Mouse (Mus musculus) kidney, adult 2 months (tissue): Measurements from ENCODE around the gene Psmd11. TPM values are rescaled to one million over a fixed set of nuclear protein-coding genes. Genes with fewer than 3 reads are reported as not detected.

Experiments used
- DNase-seq: peaks from one replicate; pipeline ENCODE4 v3.0.0; 2021
- H3K27ac ChIP-seq: fragments of 200-500 bp; 2 replicates; pipeline ENCODE4 v1.5.1; 2012; ENCODE audit warnings: low read depth, low read length, control low read depth, inconsistent platforms; ENCODE audit not compliant: insufficient read depth
- H3K27me3 ChIP-seq: fragments of 200-500 bp; replicated peaks from 2 replicates; pipeline ENCODE4 v1.6.1; 2012; ENCODE audit warnings: mild to moderate bottlenecking, moderate library complexity, low read length, inconsistent platforms; ENCODE audit not compliant: control insufficient read depth, insufficient read depth
- H3K36me3 ChIP-seq: fragments of 200-500 bp; 2 replicates; pipeline ENCODE4 v1.6.1; 2012; ENCODE audit warnings: mild to moderate bottlenecking, moderate library complexity, low read length, inconsistent platforms; ENCODE audit not compliant: control insufficient read depth, insufficient read depth
- H3K4me1 ChIP-seq: fragments of 200-500 bp; 2 replicates; pipeline ENCODE4 v1.6.1; 2011; ENCODE audit warnings: low read length; ENCODE audit not compliant: control insufficient read depth, insufficient read depth
- H3K4me3 ChIP-seq: fragments of 200-500 bp; 2 replicates; pipeline ENCODE4 v1.5.1; 2011; ENCODE audit warnings: mild to moderate bottlenecking, low read depth, low read length, control low read depth; ENCODE audit not compliant: insufficient read depth
- CTCF ChIP-seq: fragments of 200-500 bp; conservative IDR thresholded peaks from 2 replicates; pipeline ENCODE4 v1.5.1; 2011; ENCODE audit warnings: low read depth, mild to moderate bottlenecking, control low read depth, low read length, moderate library complexity, mixed read lengths; ENCODE audit not compliant: insufficient read depth, insufficient read length
- POLR2A ChIP-seq: fragments of 200-500 bp; IDR thresholded peaks from one replicate; pipeline ENCODE4 v1.6.1; 2011; ENCODE audit warnings: low read depth, low read length, control low read depth
- WGBS: fragments of 180-500 bp; shearing (Covaris S2); methylation state at CpG from one replicate; pipeline ENCODE4 v1.1.7; 2018; 5-methylcytosine and 5-hydroxymethylcytosine counted together
- polyA plus RNA-seq: library from polyadenylated mRNA; depleted of rRNA; stranded (reverse); fragments of >200 nt; gene quantifications from 2 replicates; pipeline ENCODE4 v1.2.3, GENCODE M21; 2012

Psmd11 gene
- polyA plus RNA-seq, 1 experiment: 52.8 TPM

DNA sequence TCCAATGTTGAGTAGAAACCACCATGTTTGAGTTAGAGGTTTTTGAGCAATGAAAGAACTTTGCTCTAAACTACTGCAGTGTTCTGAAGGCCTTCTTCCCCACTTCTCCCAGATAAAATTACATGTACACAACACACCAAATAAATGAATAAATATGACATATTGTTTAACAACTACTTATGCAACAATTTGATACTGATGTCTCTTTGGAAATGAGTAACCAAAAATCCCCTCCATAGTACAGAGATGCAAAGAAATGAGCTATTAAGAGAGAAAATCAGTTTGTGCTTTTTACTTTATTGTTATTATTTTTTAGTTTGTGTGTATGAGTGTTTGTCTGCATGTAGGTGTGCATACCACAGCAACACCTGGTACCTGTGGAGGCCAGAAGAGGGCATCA is 78.1 kb downstream of the Psmd11 start:
- H3K4me1 ChIP-seq: no peaks in the 10 kb centered on the region
- no peak for DNase-seq
- H3K27me3 ChIP-seq: no peaks in the 10 kb centered on the region

DNA sequence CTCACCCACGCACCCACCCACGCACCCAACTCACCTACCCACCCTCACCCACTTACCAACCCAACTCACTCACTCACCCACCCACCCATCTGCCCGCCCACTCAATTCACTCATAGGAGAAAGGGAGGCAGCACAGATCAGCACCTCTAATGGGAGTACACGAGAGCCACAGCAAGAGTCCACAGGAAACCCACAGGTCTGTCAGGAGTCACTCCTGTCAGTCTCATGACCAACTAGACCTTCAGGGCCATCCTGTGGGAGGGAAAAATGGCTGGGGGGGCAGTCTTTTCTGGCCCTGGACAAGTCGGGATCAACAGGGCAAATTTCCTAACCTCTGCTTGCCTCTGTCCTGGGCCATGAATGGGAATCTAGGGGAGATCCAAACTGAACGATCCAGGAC is 79.4 kb downstream of the Psmd11 start:
- WGBS: 92% methylated on average over 6 of the region's 6 CpGs
- no peaks in the 10 kb centered on the region for H3K4me1 ChIP-seq
- H3K4me3 ChIP-seq: no peak overlapping the region
- H3K36me3 ChIP-seq: no peaks in the 10 kb centered on the region
- no peaks in the 10 kb centered on the region for H3K27me3 ChIP-seq
- DNase-seq: no peak
- TF ChIP-seq CTCF (no peak), POLR2A (no peak)
- no peak overlapping the region for H3K27ac ChIP-seq

More for the DNA sequence above, 78.1 kb downstream of the Psmd11 start:
- H3K27ac ChIP-seq: no peak overlapping the region
- H3K4me3 ChIP-seq: no peak overlapping the region
- H3K36me3 ChIP-seq: no peaks in the 10 kb centered on the region
- TF ChIP-seq CTCF (no peak), POLR2A (no peak)

DNA sequence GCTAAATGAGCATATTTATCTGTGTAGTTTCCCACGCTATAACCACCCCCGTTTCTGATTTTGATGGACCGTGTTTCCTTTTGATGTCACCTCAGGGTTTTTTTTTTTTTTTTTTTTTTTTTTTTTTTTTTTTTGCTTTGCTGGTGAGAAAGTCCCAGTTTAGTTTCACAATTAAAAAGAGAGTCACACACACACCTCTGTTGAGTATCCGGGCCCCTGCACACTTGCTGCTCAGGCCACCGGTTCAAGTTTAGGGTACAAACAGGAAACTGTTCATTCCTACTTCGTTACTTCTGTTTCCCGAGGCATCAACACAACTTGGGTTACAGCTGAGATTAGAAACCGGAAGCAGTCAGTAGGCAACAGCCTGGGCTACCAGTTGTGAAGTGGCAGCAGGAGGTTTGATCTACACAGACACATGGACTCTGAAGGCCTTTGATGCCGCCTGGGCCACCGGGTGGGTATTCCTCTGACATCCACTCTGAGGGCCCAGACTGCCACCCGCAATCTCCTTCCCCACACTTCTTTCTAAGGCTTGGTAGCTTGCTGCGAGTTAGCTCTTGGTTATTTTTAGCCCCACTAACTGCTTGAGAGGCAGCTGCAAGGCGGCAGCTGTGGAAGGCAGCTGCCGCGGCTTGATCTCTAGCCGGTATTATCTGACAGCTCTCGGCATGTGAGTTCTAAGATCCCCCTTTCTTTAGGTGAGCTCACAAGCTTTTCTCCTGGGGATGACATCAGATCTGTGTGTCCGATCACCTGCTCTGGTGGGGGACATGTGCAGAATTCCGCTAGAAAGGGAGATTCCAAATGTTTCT is 80.2 kb downstream of the Psmd11 start:
- no peak for TF ChIP-seq POLR2A
- TF ChIP-seq CTCF: no peak
- Histone ChIP-seq H3K27ac (no peak overlapping the region), H3K36me3 (no peaks in the 10 kb centered on the region), H3K27me3 (no peaks in the 10 kb centered on the region), H3K4me1 (no peaks in the 10 kb centered on the region), H3K4me3 (no peak overlapping the region)
- no peak for DNase-seq
- 67% methylated on average over 19 of the region's 19 CpGs for WGBS

DNA sequence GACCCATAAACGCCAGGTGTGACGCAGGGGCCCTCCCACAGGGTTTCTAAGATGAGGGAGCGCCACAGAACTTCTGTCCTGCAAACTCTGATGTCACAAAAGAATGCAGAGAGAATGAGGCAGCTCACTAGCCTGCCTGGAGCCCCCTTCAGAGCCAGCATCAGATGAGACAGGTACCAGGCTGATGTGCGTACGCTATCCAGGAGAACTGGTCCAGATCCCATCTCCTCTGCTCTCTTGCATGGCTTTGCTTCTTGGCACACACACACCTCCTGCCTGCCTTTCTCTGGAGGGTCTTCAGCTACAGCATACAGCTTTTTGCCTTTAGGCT is 80.7 kb downstream of the Psmd11 start:
- Histone ChIP-seq H3K27me3 (no peaks in the 10 kb centered on the region), H3K36me3 (no peaks in the 10 kb centered on the region), H3K4me3 (no peak overlapping the region), H3K27ac (no peak overlapping the region), H3K4me1 (no peaks in the 10 kb centered on the region)
- no peak for TF ChIP-seq CTCF
- no peak for TF ChIP-seq POLR2A
- WGBS: 94% methylated on average over 5 of the region's 5 CpGs
- DNase-seq: no peak

DNA sequence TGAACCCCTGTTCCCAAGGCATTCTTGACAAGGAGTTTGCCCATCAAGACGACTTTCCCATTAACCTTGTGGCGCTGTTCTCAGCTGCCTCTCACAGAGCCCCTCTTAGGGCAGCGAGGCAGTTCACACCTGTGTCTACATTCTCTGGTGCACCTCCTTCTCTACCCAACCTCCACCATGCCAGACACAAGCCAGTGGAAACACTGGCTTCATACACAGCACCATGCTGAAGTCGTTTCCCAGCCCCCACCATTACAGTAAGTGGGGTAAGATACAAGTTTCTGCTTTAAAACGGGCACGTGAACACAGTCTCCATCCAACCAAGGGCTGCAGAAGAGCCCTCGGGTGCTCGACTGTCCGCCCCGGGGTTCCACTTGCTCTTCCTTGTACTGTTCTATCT is 81.7 kb downstream of the Psmd11 start:
- no peaks in the 10 kb centered on the region for H3K4me1 ChIP-seq
- no peaks in the 10 kb centered on the region for H3K27me3 ChIP-seq
- 90% methylated on average over 10 of the region's 10 CpGs for WGBS
- no peak overlapping the region for H3K4me3 ChIP-seq
- no peak for DNase-seq
- H3K36me3 ChIP-seq: no peaks in the 10 kb centered on the region
- H3K27ac ChIP-seq: no peak overlapping the region
- TF ChIP-seq POLR2A: no peak

DNA sequence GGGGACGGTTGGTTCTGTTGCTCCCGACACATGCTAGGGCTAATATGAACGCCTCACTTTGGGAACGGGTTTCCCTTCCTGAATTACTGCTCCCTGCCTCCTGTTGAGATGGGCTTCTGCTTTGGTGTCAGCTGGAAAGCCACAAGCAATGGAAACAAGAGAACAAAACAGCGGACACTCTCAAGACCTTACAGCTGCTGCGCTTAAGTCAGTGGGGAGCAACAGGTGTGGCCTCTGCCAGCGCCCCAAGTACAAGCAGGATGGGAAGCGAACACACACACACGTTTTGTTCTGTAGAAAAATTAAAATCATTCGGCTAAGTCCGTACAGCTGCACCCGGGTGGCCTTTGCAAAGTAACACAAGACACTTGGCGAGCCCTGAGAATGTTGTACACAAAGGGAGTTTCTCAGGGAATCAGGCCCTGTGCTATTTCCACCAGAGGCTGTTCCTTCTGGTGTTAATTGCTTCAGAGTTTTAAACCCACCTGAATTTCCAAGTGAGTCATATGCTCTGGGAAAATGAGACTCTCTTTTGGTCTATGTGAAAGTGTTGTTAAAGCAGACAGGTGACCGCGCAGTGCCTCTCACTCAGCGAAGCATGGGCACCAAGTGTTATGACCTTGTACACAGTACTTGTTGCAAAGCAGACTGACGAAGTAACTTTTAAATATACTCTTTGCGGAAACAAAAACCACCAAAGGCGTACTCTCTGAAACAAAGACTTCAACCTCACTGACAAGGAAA is 84.1 kb downstream of the Psmd11 start:
- no peak overlapping the region for H3K27ac ChIP-seq
- H3K4me1 ChIP-seq: no peaks in the 10 kb centered on the region
- WGBS: 74% methylated on average over 19 of the region's 19 CpGs
- no peaks in the 10 kb centered on the region for H3K36me3 ChIP-seq
- H3K4me3 ChIP-seq: no peak overlapping the region
- TF ChIP-seq POLR2A (no peak), CTCF (no peak)
- no peak for DNase-seq
- no peaks in the 10 kb centered on the region for H3K27me3 ChIP-seq

DNA sequence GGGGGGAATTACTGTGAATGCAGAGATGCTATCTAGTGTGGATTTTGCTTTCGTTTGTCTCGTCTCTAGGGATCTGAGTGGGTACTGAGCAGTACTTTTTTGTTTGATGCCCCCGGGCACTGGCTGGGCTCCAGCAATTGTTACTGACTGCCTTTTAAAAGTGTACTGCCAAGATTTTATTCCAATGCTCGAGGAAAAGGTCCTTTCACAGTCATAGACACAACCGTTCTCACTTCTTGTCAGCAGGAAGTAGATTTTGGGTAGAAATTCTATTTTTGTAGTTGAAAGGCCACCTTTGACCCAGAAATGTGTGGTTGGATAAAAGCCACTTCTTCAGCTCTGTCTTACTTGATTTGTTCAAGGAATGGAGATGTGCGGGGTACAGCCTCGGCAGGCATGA is 85.4 kb downstream of the Psmd11 start:
- H3K36me3 ChIP-seq: no peaks in the 10 kb centered on the region
- peak; percentile 43 for DNase-seq
- no peak overlapping the region for H3K27ac ChIP-seq
- no peak overlapping the region for H3K4me3 ChIP-seq
- WGBS: 55% methylated on average over 7 of the region's 7 CpGs
- no peaks in the 10 kb centered on the region for H3K4me1 ChIP-seq
- H3K27me3 ChIP-seq: no peaks in the 10 kb centered on the region
- TF ChIP-seq POLR2A: no peak
- TF ChIP-seq CTCF: no peak
